Mouse (Mus musculus) left cerebral cortex, postnatal 14 days (tissue): ENCODE results near the gene Gstp2. TPM values are rescaled to one million over a fixed set of nuclear protein-coding genes. Genes with fewer than 3 reads are reported as not detected.

Experiments used
- DNase-seq, 2 experiments: peaks; one replicate each; pipeline ENCODE4 v3.0.0; 2021 to 2022; ENCODE audit warnings: low spot score in 2 of 2, mixed read lengths in 1 of 2
- intact Hi-C: fragments of 180-260 bp; cut with DNase I; formaldehyde crosslinking; loops from one replicate; pipeline ENCODE4 v1.15.1; 2025
- total RNA-seq, 2 experiments: library from RNA; stranded (reverse); gene quantifications; 2 replicates each; pipeline ENCODE4 v1.2.3; 2021

Gene Gstp2
- total RNA-seq, 2 experiments from 2014 or later = 22.3 to 24.3 TPM

DNA sequence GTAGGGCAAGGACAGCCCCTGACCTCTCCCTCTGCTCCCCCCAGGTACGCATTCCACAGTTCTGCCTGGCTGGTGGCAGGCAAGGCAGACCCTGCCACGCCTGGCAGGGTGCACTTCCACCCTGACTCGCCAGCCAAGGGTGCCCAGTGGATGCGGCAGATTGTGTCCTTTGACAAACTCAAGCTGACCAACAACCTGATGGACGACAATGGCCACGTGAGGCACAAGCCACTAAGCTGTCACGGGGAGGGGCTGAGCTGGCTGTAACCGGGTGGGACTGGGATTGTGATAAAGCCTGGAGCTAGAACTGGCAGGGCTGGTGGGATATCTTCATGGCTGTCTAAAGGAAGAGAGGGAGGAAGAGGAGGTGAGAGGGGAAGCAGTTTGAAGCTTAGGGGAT, 48.6 kb downstream of the Gstp2 start:
- intact Hi-C loops = no loop called here
- DNase-seq = no peak

DNA sequence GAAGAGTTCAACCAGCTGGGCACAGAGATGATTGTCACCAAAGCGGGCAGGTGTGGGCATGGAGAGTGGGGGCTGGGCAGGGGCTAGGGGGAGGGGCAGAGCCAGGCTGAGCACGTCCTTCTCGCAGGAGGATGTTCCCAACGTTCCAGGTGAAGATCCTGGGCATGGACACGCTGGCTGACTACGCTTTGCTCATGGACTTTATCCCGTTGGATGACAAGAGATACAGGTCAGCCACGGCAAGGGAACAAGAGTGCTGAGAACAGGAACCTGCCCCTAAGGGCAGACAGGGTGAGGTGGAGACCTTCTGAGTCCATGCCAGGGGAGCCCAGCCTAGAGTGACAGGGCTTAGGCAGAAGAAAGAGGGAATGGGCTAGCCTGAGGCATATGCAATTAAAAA, 49.1 kb downstream of the Gstp2 start:
- DNase-seq = no peak
- intact Hi-C loops = no loop called here

DNA sequence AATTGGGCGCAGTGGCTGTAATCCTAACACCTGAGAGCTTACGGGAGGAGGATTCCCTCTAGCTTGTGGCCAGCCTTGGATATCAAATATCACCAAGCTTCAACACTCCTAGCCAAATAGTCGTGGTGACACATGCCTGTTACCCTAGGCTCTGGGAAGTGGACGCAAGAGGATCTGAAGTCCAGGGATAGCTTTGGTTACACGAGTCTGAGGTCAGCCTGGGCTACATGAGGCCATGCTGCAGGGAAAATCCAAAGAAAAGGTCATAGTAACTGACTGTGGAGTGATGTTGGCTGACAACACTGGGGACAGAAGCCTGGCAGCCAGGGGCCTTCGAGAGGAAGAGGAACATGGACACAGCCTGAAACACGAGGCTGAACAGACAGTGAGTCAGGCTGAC, 49.7 kb downstream of the Gstp2 start:
- DNase-seq = no peak
- intact Hi-C loops = no loop called here

DNA sequence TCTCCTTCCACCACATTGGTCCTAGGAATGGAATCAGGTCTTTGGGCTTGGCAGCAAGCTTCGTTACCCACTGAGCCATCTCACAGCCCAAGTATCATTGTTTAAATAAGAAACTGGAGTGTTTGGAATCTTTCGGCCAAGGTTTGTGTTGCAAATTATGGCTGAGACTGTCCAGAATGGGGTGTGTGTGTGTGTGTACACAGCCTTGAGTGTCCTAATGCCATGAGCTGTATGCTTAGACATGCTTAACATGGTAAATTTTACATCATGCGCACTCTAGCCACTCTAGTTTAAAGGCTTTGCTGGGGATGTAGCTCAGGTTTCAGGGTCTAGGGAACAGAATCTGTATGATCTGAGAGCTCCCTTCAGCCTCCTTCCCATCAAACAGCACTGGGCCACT, 50.3 kb downstream of the Gstp2 start:
- intact Hi-C loops = no loop called here
- no peak for DNase-seq

DNA sequence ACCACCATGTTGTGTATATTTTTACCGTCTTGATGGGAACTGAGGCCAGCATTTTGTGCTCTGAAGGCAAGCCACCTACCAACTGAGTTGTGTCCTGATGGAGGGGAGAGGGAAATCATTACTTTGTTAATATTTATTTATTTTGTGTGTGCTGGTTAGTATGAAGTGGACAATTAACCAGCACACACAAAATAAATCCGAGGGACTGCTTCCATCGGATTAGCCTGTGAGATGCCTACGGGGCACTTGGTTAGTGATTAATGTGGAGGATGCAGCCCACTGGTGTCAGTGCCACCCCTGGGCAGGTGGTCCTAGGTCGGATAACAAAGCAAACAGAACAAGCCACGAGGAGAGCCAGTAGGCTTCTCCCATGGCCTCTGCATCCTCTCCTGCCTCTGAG, 50.9 kb downstream of the Gstp2 start:
- DNase-seq = no peak
- intact Hi-C loops = no loop called here

DNA sequence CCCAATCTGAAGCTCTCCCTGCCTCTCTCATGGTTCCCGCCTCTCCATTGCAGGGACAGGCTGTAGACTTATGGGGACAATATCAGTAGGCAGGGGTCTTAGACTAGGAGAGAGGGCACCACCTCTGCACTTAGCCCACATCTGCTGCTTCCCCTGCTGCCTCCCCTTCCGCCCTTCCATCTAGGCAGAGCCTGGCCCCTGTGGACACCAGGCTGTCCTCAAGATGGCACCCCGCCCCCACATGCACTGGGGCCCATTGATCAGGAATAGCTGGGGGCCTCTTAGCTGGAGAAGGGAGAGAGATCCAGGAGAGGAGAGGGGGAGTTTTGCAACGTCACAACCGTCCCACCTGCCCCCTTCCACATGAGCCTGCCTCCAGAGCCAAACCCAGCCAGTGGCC, 53.4 kb downstream of the Gstp2 start, which contains the start of gene Tbx10:
Tbx10 (plus strand) TSS at position 337 of the 400 bp plus-strand sequence.
- intact Hi-C loops = no loop called here

DNA sequence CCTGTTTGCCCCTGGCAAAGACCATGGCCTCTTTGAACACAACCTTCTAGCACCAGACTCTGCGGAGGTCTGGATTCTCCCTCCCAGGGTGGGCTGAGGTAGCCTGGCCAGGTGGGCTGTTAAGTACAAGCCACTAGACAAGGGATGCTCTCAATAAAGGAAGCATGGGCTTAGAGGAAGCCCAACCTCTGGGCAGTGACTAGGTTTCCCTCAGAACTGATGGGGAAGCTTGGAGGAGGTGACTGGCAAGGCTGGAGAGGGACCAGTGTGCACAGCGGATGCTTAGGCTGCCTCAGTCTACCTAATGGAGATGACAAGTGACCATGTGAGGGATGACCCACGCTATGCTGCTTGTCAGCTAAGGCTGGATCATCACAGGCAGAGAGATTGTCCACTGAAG, 53.9 kb downstream of the Gstp2 start:
- no peak for DNase-seq
- intact Hi-C loops = no loop called here

More for the DNA sequence above, 53.4 kb downstream of the Gstp2 start, which contains the start of gene Tbx10:
- no peak for DNase-seq

DNA sequence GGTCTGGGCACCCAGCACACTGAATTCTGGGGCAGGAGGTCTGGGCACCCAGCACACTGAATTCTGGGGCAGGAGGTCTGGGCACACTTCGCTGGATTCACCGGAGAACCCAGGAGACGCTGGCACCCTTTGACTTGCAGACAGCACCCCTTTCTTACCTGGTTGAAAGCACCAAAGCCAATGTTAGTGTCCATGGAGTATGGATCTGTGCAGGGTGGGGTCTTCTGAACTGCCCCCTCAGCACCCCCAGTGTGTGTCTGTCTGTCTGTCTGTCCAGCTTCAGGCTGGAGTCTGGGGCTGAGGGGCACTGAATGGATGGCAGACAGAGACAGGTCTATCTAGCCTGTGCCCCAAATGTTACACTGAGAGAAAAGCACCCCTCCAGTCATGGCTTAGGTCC, 54.3 kb downstream of the Gstp2 start:
- intact Hi-C loops = no loop called here
- DNase-seq = no peak

DNA sequence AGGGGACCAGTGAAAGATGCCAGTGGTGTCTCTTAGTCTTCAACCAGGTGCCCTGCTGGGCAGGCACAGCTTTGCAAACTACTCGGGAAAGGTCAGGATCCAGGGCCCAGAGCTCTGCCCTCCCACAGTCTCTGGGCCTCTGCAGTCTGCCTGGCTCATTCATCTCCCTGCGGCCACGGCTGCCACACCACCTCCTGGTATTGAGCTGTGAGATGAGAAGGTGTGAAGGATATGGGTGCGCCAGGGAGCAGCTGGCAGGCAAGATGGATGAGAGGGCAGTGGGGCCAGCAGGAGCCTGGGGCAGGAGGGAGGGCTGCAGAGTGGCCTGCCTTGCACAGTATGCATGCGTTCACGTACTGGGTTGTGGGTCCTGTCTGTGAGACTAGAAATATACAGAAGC, 55.0 kb downstream of the Gstp2 start:
- DNase-seq = no peak
- intact Hi-C loops = no loop called here

Other genes starting within 250 kb of the Gstp2 start
- gene Chka, start 194.2 kb downstream of the Gstp2 start, total RNA-seq = 10 to 100 TPM; 75.5 to 99.5 TPM
- 10 to 100 TPM; 14.4 to 16.1 TPM for gene Tcirg1, start 138.9 kb downstream of the Gstp2 start, total RNA-seq
- 100 to 1,000 TPM; 134 to 149 TPM for gene Ndufs8, start 133.2 kb downstream of the Gstp2 start, total RNA-seq
- gene Aldh3b1, start 116.2 kb downstream of the Gstp2 start, total RNA-seq = 1 to 10 TPM; 1.8 to 2.0 TPM
- gene Unc93b1, start 110.8 kb downstream of the Gstp2 start, total RNA-seq = 10 to 100 TPM; 16.0 to 18.4 TPM
- gene Aldh3b3, start 87.4 kb downstream of the Gstp2 start, total RNA-seq = under 1 TPM in 1 of 2 experiments, not detected in 1; 0.13 TPM
- gene Aldh3b2, start 73.7 kb downstream of the Gstp2 start, total RNA-seq = 1 to 10 TPM; 1.8 to 2.4 TPM
- gene Acy3, start 59.5 kb downstream of the Gstp2 start, total RNA-seq = 1 to 10 TPM; 1.8 to 3.1 TPM
- not detected for gene Tbx10, start 53.3 kb downstream of the Gstp2 start, total RNA-seq
- 10 to 100 TPM in 1 of 2 experiments, 1 to 10 TPM in 1; 8.5 to 10.3 TPM for gene Nudt8, start 45.4 kb downstream of the Gstp2 start, total RNA-seq
- gene Gm49405, start 45.4 kb downstream of the Gstp2 start, total RNA-seq = 1 to 10 TPM; 1.2 to 1.6 TPM
- gene Doc2g, start 42.7 kb downstream of the Gstp2 start, total RNA-seq = 1 to 10 TPM; 3.2 to 3.5 TPM
- 100 to 1,000 TPM; 227 to 231 TPM for gene Ndufv1, start 33.2 kb downstream of the Gstp2 start, total RNA-seq
- gene Gstp1, start 8.0 kb downstream of the Gstp2 start, total RNA-seq = 100 to 1,000 TPM; 213 to 245 TPM
- not detected for gene Gstp3, start 13.5 kb upstream of the Gstp2 start, total RNA-seq
- gene Cabp2, start 35.6 kb upstream of the Gstp2 start, total RNA-seq = not detected
- gene Cdk2ap2, start 51.2 kb upstream of the Gstp2 start, total RNA-seq = 10 to 100 TPM; 26.4 to 26.7 TPM
- 100 to 1,000 TPM; 225 to 226 TPM for gene Pitpnm1, start 54.0 kb upstream of the Gstp2 start, total RNA-seq
- gene Aip, start 79.8 kb upstream of the Gstp2 start, total RNA-seq = 10 to 100 TPM; 83.4 to 94.1 TPM
- not detected for gene Gpr152, start 93.8 kb upstream of the Gstp2 start, total RNA-seq
- under 1 TPM; 0.11 to 0.23 TPM for gene Cabp4, start 98.0 kb upstream of the Gstp2 start, total RNA-seq
- gene Coro1b, start 102.6 kb upstream of the Gstp2 start, total RNA-seq = 10 to 100 TPM; 80.7 to 87.5 TPM
- 1 to 10 TPM; 1.0 to 1.5 TPM for gene Ptprcap, start 107.6 kb upstream of the Gstp2 start, total RNA-seq
- gene Rps6kb2, start 117.3 kb upstream of the Gstp2 start, total RNA-seq = 10 to 100 TPM; 39.5 to 39.9 TPM
- 1 to 10 TPM; 3.8 to 5.9 TPM for gene Carns1, start 129.5 kb upstream of the Gstp2 start, total RNA-seq
- 1 to 10 TPM; 1.6 to 1.8 TPM for gene Tbc1d10c, start 145.3 kb upstream of the Gstp2 start, total RNA-seq
- 100 to 1,000 TPM; 323 to 336 TPM for gene Ppp1ca, start 146.0 kb upstream of the Gstp2 start, total RNA-seq
- 1 to 10 TPM; 6.4 to 9.0 TPM for gene Rad9a, start 155.6 kb upstream of the Gstp2 start, total RNA-seq
- gene Clcf1, start 168.2 kb upstream of the Gstp2 start, total RNA-seq = 1 to 10 TPM; 1.3 to 1.5 TPM
- not detected for gene AC109138.7, start 168.3 kb upstream of the Gstp2 start, total RNA-seq
- 10 to 100 TPM; 16.2 to 16.9 TPM for gene Pold4, start 185.9 kb upstream of the Gstp2 start, total RNA-seq
- 10 to 100 TPM; 44.5 to 52.4 TPM for gene Ssh3, start 223.2 kb upstream of the Gstp2 start, total RNA-seq
- 10 to 100 TPM; 84.5 to 84.9 TPM for gene Ankrd13d, start 237.1 kb upstream of the Gstp2 start, total RNA-seq